Mouse (Mus musculus): ENCODE measurements at regions not wholly inside any gene's neighbourhood (a gene's known extent, or its start where the extent isn't known, plus 50 kb on each side); places are given as distances from the start of the nearest gene placed in this dataset.
"Not testable (repeated sequence)": the region's sequence is repeated elsewhere in the genome, so short reads cannot be mapped to it uniquely, and the experiment has no call there.

- peak; percentile 95 for DNase-seq
Measured at GRCm38 (mm10) chr8:20436956-20437355, 73.9 kb upstream of the Gm15319 start.

DNA sequence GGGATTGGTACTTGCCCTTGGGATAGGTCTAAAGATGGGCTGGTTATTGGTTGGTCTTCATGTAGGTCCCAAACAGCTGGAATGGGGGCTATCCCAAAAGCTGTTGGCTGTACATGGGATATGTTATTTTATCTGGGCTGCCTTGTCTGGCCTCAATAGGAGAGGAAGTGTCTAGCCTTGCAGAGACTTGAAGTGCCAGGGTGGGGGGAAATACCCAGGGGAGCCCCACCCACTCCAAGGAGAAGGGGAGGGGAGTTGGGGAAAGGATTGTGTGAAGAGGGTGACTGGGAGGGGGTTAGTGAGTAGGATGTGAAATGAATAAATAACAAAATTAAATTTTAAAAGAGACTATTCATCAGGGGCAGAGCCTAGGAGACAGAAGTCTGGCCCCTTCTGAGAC is 70.2 kb upstream of the Gm15319 start:
- DNase-seq = peak; percentile 96

DNA sequence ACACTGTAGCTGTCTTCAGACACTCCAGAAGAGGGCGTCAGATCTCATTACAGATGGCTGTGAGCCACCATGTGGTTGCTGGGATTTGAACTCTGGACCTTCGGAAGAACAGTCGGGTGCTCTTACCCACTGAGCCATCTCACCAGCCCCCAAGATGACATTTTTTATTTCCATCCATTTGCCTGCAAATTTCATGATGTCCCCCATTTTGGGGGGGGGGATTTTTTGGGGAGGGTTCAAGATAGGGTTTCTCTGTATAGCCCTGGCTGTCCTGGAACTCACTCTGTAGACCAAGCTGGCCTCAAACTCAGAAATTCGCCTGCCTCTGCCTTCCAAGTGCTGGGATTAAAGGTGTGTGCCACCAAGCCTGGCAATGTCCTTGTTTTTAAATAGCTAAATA is 66.5 kb upstream of the Gm15319 start:
- peak; percentile 66 for DNase-seq

DNA sequence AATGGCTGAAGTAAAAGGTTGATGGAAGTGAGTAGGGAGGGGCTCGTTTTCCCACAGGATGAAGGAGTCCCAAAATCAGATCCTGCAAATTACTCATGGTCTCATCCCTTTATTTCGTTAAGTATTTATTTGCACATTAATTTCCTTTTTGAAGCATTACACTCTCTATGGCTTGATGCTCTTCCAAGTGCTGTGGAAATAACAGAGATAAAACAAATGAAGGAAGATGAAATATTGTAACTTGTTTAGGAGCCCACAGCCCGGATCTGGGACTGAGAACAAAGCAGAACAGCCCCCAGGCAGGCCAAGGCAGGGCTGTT is 61.9 kb upstream of the Gm15319 start:
- not testable (repeated sequence) for DNase-seq

DNA sequence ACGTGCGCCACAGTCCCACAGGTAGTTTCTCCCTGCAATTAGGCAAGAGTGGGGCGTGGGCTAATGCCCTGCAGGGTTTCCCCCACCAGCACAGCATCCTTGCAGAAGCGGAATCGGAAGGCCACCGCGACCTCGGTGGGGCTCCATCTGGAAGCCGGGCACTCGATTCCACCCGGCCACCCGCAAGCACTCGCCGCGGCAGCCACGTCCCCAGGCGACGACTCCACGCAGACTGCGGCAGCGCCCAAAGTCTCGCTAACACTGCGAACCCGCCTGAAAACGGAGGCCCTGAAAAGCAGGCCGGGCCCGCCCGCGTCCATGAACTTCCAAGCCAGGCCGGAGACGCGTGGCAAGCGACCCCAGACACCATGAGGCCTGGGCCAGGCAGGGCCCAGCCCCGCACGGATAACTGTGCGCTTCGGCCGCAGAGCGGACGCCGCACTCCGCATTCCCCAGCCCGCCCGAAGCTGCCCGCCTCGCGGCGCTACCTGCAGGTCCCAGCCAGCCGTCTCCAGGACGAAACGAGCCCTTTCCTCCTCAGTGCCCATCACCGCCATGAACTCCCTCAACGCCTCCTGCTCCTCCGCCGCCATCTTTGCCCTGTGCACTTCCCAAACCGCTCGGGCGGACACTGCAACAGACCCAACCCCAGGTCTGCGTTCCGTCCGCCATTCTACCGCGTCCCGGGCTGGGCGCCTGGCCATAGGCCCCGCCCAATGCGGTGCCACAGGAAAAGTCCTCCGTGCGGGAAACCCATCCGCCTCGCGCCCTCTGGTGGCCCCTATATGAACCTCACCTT is 61.3 kb upstream of the Gm15319 start:
- peak; percentile 100 for DNase-seq

- DNase-seq = peak; percentile 84
Measured at GRCm38 (mm10) chr8:20420807-20421206, 57.8 kb upstream of the Gm15319 start.

All from heart, adult 11 months (tissue).